Mouse (Mus musculus): ENCODE measurements around the gene Gm20388. TPM values are rescaled to one million over a fixed set of nuclear protein-coding genes. Genes with fewer than 3 reads are reported as not detected.
"Not testable (repeated sequence)": the region's sequence is repeated elsewhere in the genome, so short reads cannot be mapped to it uniquely, and the experiment has no call there.

Gm20388 gene
- total RNA-seq, 2 experiments from 2014 or later, result 18.5 to 23.8 TPM

DNA sequence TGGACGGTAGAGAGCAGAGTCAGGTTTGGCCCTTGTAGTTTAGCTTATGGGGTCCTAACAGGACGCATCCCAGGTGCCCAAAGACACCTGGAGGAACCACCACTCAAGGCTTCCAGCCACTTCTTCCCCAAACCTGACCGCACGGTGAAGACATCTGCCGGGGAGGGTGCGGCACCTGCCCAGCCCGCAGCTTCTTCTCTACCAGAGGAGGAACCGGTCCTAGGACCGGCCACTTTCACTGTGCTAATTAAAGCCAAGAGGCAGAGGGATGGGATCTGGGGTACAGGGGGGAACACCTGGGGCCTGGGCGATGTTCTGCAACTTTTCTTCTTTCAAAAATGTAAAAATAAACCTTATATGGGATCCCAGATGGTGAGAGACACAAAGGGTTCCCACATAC lies 866.5 kb downstream of the Gm20388 start:
- peak; percentile 32 for ATAC-seq (replicated peaks; ENCODE audit: poor library complexity, severe bottlenecking)

DNA sequence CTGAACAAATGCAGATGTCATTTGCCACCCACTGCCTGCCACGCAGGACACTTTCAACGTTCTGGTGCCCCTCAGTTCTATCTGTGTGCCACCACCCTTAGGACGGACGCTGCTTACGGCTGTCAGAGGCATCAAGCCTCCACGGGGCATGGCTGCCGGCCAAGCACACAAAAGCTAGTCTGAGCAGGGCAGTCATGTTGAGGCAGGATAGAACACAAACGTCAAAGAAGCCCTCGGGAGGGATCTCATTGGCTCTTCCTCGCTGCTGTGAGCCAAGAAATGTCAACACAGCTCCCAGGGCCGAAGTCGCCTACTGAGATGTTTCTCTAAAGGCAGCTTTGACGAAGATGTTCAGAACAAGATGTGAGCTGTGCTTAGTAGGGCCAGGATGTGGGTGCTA lies 867.1 kb downstream of the Gm20388 start:
- no peak for ATAC-seq (replicated peaks; ENCODE audit: poor library complexity, severe bottlenecking)

DNA sequence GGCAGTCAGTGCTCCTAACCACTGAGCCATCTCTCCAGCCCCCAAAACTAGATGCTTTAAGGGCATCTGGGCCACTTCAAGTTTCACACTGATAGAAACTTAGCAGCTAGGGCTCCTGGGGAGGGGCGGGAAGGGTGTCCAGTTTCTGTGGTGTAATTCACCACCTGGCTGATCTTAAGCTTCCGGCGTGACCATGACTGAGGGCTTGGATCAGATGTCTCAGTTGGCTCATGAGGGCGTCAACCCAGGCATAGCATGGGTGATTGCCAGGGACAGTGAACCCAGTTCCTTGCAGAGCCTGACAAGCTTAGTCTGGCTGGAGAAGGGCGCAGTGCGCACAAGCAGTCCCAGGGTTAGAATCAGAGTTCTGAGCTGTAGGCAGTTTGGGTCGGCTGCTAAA lies 868.5 kb downstream of the Gm20388 start:
- ATAC-seq (replicated peaks; ENCODE audit: poor library complexity, severe bottlenecking), result no peak

DNA sequence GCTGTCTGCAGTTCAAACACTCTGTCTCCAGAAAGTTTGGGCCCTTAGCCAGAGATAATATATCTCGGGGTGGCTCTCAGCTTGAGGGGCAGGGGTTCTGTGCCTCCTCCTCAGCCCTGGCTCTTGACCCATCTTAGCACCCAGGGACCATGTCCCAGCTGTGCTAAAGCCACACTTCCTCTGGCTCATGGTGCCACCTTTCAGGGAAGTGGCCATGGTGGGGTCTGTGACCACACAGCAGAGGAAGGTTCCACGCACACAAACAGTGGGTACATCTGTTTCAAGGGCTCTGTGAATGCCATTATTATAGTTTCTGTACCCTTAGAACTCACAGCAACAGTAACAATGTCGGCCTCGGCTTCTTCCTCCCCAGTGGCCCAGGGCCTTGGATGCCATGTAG lies 873.1 kb downstream of the Gm20388 start:
- ATAC-seq (replicated peaks; ENCODE audit: poor library complexity, severe bottlenecking), result peak; percentile 57

DNA sequence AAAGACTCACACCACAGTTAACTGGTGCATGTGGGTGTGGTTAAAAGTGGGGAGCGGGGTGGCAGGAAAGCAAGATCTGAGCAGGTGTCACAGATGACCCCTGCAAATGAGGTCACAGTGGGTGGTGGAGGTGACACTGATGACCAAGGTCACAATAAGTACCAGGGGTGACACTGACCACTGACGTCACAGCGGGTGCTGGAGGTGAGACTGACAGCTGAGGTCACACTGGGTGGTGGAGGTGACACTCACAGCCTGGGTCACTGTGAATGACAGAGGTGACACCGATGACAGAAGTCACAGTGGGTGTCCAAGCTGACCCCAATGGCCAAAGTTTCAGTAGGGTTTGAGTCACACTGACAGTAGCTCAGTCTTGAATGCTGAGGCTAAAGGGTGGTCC lies 876.1 kb downstream of the Gm20388 start:
- ATAC-seq (replicated peaks; ENCODE audit: poor library complexity, severe bottlenecking), result no peak

- no peak for ATAC-seq (replicated peaks; ENCODE audit: poor library complexity, severe bottlenecking)
Observed at GRCm38 (mm10) chr8:120787631-120788030, 877.0 kb downstream of the Gm20388 start.

DNA sequence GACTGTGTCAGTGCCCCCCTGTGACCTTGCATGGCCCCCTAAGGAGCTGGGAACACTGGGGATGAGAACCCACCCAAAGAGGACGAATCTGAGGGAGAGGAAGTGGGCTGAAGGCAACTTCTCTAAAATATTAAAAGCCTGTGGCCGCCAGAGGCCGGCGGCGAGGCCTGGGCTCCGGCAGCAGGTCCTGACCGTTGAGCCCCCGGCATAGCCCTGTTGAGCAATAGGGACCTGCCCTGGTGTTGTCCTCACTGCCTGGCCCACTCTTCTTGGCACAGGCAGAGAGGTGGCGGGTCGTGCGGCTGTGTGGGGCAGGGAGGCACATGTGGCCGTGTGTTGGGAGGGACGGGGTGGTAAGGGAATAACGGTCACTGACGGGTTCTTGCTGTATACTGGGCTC lies 882.1 kb downstream of the Gm20388 start:
- ATAC-seq (replicated peaks; ENCODE audit: poor library complexity, severe bottlenecking), result peak; percentile 86

GRCm38 (mm10) chr8:120795944-120796635 lies 885.4 kb downstream of the Gm20388 start:
- ATAC-seq (replicated peaks; ENCODE audit: poor library complexity, severe bottlenecking), result peak; percentile 44

DNA sequence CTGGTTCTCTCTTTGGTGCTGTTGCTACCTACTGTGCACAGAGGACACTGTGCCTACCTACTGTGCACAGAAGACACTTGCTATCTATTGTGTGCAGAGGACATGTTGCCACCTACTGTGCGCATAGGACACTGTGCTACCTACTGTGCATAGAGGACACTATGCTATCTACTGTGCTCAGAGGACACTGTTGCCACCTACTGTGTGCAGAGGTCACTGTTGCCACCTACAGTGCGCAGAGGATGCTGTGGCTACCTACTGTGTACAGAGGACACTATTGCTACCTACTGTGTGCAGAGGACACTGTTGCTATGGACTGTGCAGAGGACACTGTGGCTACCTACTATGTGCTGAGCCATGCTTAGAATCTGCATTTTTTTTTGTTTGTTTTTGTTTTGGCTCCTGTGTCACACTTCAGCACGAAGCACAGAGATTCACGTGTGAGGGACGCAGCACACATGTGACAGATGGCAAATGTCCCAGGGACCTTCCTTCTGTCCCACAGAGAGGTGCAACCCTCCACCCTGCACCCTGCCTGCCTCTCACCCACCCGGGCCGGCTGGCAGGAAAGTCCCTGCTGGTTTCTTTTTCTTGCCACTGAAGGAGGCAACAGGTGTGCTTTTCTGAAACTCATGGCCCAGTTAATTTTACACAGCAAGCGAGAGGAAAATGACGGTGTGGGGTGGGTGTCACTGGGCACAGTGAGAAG lies 886.5 kb downstream of the Gm20388 start:
- no peak for ATAC-seq (replicated peaks; ENCODE audit: poor library complexity, severe bottlenecking)

- ATAC-seq (replicated peaks; ENCODE audit: poor library complexity, severe bottlenecking), result peak; percentile 45
Observed at GRCm38 (mm10) chr8:120800308-120800865, 889.7 kb downstream of the Gm20388 start.

DNA sequence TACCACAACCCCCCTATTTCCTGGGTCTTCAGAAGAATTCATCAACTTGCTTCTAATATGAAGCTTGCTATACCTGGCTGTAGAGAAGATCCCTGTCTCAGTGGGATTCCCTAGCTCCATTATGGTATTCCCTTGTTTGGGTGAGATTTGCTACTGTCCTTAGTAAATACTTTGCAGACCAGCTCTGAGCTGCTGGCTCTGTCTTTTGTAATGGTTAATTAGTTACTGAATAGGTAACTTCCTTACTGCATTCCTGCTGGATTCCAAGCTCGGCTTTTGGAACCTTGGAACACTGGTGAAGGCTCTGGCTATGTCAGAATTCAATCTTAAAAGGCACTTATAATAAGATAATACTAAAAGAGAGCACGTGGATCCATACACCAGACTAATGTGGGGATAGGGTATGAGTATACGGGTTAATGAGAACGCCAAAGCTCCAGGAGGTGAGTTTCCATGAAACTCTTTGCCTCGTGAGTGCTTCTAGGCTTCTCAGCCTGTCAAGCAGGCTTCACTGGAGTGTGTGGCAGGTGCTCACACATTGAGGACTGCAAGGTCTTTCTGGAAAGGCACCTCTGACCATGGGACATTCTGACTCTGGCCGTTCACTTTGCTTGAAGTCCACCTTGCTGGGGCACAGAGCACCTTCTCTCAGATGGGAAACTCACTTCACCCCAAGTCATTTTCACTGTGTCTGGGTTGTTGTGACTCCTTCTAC lies 893.2 kb downstream of the Gm20388 start:
- not testable (repeated sequence) for ATAC-seq (replicated peaks; ENCODE audit: poor library complexity, severe bottlenecking)

GRCm38 (mm10) chr8:120804741-120805140 lies 894.1 kb downstream of the Gm20388 start:
- no peak for ATAC-seq (replicated peaks; ENCODE audit: poor library complexity, severe bottlenecking)

- 0 out of 2 replicates have a peak, but pooled peaks have one; percentile 2 for ATAC-seq (replicated peaks; ENCODE audit: poor library complexity, severe bottlenecking)
Observed at GRCm38 (mm10) chr8:120806780-120807264, 896.2 kb downstream of the Gm20388 start.

DNA sequence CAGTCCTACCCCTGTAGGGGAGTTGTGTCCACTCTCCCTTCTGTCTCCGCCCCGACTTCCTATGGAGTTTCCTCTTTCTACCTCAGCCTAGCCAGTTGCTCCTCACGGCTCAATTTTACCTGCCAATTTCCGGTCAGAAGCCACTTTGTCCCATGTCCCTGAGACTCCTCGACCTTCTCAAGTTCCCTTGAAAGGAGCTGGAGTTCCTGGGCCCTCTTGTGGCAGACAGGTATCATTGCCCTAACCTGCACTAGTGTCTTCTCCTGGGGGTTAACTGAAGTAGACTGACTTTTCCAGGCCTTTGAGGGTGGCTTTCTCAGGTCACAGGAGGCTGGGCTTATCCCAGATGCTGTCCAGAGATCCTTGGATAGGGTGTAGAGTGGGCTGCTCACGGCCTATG lies 897.1 kb downstream of the Gm20388 start:
- peak; percentile 52; the same call in 1 of the 2 replicates for ATAC-seq (replicated peaks; ENCODE audit: poor library complexity, severe bottlenecking)

GRCm38 (mm10) chr8:120809050-120809449 lies 898.4 kb downstream of the Gm20388 start:
- no peak for ATAC-seq (replicated peaks; ENCODE audit: poor library complexity, severe bottlenecking)

DNA sequence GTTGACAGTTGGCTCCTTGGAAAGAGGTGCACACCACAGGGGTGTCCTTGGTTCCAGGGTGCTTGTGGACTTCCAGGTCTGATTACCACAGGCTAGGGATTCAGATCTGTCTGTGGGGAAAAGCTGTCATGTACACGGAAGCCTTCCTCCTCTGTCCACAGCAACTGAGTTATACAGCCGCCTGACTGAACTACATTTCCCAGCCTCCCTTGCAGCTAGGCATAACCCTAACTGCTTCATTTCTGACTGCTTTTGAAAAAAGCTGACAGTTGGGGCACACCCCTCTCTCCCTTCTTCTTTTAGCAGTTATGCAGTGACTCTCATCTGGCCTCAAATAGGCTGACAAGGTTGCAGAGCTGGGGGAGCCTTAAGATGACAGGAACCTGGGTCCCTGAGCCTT lies 901.3 kb downstream of the Gm20388 start:
- ATAC-seq (replicated peaks; ENCODE audit: poor library complexity, severe bottlenecking), result no peak

- ATAC-seq (replicated peaks; ENCODE audit: poor library complexity, severe bottlenecking), result no peak
Observed at GRCm38 (mm10) chr8:120813028-120813427, 902.4 kb downstream of the Gm20388 start.

DNA sequence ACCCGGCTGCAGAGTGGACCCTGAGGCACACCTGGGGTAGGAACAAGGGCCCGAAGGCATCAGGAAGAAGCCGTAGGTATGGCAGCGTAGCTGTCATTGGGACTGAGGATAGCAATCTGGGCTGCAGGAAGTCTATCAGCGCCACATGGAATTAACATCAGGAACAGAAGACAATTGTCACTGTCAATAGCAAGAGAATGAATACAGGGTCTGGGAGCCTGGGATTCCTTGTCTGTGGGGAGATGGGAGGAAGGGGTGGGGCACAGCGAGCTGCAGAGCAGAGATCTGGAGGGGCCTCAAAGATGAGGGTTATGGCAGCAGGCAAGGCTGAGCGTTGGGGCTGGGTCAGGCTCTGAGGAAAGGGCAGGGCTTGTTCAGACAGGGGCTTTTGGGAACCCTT lies 903.2 kb downstream of the Gm20388 start:
- ATAC-seq (replicated peaks; ENCODE audit: poor library complexity, severe bottlenecking), result no peak

GRCm38 (mm10) chr8:120816371-120816770 lies 905.7 kb downstream of the Gm20388 start:
- ATAC-seq (replicated peaks; ENCODE audit: poor library complexity, severe bottlenecking), result no peak

DNA sequence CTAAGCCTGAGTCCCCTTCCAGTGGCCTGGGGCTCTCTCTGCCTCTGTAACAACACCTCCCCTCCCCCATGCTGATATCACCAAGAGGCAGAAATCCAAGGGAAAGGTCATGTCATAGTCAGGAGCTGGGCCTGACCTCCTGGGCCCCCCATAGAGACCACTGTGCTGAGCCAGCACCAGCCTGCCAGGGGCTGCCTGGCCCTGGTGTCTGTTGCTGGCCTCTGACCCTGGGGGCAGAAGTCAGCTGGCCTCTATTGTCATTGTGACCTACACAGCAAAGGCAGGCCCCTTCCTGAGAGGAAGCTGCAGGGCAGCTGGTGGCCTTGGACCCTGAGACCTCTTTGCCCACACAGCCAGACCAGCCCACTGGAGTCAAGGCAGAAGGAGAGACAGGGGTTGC lies 909.3 kb downstream of the Gm20388 start:
- no peak for ATAC-seq (replicated peaks; ENCODE audit: poor library complexity, severe bottlenecking)
